Mouse (Mus musculus) C2C12 (cell line): ENCODE results near the gene Ppp1r8.
"Not testable (repeated sequence)": the region's sequence is repeated elsewhere in the genome, so short reads cannot be mapped to it uniquely, and the experiment has no call there.

Source experiments
- CEBPB ChIP-seq: IDR thresholded peaks from one replicate; pipeline ENCODE4 v1.6.1; 2011; ENCODE audit warnings: low read depth, mild to moderate bottlenecking, control low read depth, moderate library complexity
- CTCF ChIP-seq: IDR thresholded peaks from one replicate; pipeline ENCODE4 v1.5.1; 2011; ENCODE audit not compliant: control insufficient read depth, insufficient read depth, insufficient read length
- FOSL1 ChIP-seq: IDR thresholded peaks from one replicate; pipeline ENCODE4 v1.8.0; 2011; ENCODE audit warnings: mild to moderate bottlenecking, low read length; ENCODE audit not compliant: poor library complexity, insufficient read depth, severe bottlenecking
- MAX ChIP-seq: IDR thresholded peaks from one replicate; pipeline ENCODE4 v1.6.1; 2011; ENCODE audit warnings: mild to moderate bottlenecking, control low read depth
- MYOG ChIP-seq: IDR thresholded peaks from one replicate; pipeline ENCODE4 v1.6.1; 2011; ENCODE audit not compliant: control insufficient read depth, insufficient read length; ENCODE audit errors: extremely low read depth
- USF1 ChIP-seq: IDR thresholded peaks from one replicate; pipeline ENCODE4 v1.6.1; 2011; ENCODE audit warnings: low read depth, mild to moderate bottlenecking, control low read depth, moderate library complexity

GRCm38 (mm10) chr4:132793322-132794004 lies 49.5 kb downstream of the Ppp1r8 start:
- not testable (repeated sequence) for TF ChIP-seq CTCF, USF1, FOSL1, MAX, CEBPB, MYOG
